Mouse (Mus musculus): ENCODE data around the gene Zfp362. TPM values are rescaled to one million over a fixed set of nuclear protein-coding genes. Genes with fewer than 3 reads are reported as not detected.

Gene Zfp362
- polyA plus RNA-seq, 1 experiment = 21.3 TPM

DNA sequence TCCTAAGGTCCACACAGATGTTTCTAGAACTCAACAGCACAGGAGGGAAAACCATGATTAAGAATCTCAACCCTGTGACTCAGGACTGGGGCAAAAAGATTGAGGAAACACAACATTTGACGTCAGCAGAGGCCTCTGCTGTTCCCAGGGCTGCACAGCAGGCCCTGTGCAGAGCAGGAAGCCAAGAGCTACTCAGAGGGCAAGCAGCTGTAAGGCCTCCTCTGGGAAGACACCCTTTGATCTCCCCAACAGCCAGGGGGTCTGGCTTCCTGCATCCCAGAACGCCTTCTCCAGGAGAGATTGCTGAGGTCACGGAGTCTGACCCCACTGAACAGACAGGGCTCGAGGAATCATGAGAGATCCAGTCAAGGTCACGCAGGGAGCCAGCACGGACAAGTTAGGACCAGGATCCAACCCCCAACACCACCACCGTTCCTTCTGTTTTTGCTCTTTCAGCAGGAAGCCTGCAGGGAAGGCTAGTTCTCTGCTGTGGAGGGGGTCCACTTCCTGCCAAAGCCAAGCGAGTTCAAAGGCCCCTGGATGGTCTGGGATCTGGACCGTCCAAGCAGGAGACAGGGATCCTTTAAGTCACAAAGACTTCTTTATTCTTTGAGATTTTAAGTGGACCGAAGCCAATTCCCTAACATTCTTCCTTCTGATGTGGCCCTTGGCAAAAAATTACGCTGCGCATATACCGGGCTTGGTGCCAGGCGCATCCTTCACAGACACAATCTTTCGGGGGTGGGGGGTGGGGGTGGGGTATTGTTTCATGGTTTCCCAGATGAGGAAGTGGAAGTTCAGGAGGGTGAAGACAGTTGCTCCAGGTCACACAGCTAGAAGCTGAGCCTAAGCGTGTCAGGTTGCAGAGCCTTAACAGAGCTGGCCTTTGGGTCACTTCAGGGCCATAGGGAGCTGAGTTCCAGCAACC is 34.2 kb upstream of the Zfp362 start:
- TF ChIP-seq CTCF (IDR thresholded peaks at IDR 0.05; ENCODE audit: low read depth, low read length) (no peak), POLR2A (IDR thresholded peaks at IDR 0.05; ENCODE audit: borderline replicate concordance, low read depth, low read length) (no peak)
- H3K4me3 ChIP-seq (ENCODE audit: insufficient read depth, low read length) = peak overlapping the region; percentile 32
- peak overlapping the region; percentile 96 for H3K27ac ChIP-seq (ENCODE audit: insufficient read depth, low read depth, low read length)
- H3K4me1 ChIP-seq (ENCODE audit: control insufficient read depth, insufficient read depth, low read length) = peaks cover 30% of the 10 kb centered on the region

DNA sequence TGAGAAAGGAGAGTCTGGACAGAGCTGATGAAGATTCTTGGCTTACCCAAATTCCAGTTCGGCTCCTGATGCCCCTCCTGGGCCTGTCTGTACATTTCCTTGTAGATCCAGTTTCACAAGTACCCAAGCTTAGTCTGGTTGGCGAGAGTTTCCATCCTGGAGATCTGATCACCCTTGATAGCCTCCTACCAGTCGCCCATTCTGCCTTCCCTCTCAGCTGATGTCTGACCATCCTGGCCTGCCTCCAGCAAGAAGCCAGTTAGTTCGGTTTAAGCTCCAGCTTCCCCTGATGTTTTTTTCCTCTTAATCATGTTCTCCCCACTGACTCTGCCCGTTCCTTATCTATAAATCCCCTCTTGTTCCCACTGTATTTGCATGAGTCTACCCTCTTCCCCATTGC is 32.4 kb upstream of the Zfp362 start:
- no peak for TF ChIP-seq POLR2A (IDR thresholded peaks at IDR 0.05; ENCODE audit: borderline replicate concordance, low read depth, low read length)
- no peak for TF ChIP-seq CTCF (IDR thresholded peaks at IDR 0.05; ENCODE audit: low read depth, low read length)
- Histone ChIP-seq H3K27ac (ENCODE audit: insufficient read depth, low read depth, low read length) (no peak overlapping the region), H3K4me3 (ENCODE audit: insufficient read depth, low read length) (no peak overlapping the region), H3K4me1 (ENCODE audit: control insufficient read depth, insufficient read depth, low read length) (peaks cover 30% of the 10 kb centered on the region)

DNA sequence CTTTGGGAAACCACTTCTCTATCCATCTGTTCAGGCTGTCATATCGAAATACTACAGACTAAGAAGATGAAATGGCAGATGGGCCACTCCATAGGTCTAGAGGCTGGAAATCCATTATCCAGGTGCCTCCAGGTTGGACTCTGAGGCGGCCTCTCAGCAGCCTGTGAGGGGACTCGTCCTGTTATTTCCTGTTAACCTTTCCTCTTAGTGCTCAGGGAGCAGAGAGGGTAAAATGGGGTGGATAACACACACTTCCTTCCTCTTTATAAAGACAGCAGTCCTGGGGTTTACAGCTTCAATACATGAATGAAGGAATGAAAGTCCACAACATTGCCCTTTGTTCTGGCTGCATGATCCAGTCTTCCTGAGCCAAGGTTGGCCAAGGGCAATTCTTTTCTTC is 18.3 kb upstream of the Zfp362 start:
- Histone ChIP-seq H3K4me3 (ENCODE audit: insufficient read depth, low read length) (no peak overlapping the region), H3K4me1 (ENCODE audit: control insufficient read depth, insufficient read depth, low read length) (peaks cover 7% of the 10 kb centered on the region), H3K27ac (ENCODE audit: insufficient read depth, low read depth, low read length) (no peak overlapping the region)
- TF ChIP-seq POLR2A (IDR thresholded peaks at IDR 0.05; ENCODE audit: borderline replicate concordance, low read depth, low read length) (no peak), CTCF (IDR thresholded peaks at IDR 0.05; ENCODE audit: low read depth, low read length) (no peak)

DNA sequence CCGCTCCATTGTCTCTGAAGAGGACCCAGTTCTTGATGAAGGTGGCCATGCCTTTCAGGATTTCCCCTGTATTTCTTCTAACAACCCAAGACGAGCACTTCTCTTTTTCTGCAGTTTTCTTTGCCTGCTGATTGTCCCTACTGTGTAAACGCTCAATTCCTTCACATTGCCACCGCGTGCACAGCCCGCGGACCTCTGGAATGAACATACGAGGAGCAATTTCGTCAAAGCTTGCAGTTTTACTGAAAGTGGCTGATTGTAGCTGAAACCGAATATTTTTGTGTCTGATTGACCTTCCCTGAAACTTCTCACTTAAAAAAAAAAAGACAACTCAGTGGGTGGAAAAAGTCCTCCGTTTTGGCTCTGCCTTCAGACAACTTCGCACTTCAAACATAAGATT is 14.7 kb upstream of the Zfp362 start:
- no peak overlapping the region for H3K4me3 ChIP-seq (ENCODE audit: insufficient read depth, low read length)
- no peak overlapping the region for H3K27ac ChIP-seq (ENCODE audit: insufficient read depth, low read depth, low read length)
- TF ChIP-seq CTCF (IDR thresholded peaks at IDR 0.05; ENCODE audit: low read depth, low read length) (no peak), POLR2A (IDR thresholded peaks at IDR 0.05; ENCODE audit: borderline replicate concordance, low read depth, low read length) (no peak)
- peaks cover 7% of the 10 kb centered on the region for H3K4me1 ChIP-seq (ENCODE audit: control insufficient read depth, insufficient read depth, low read length)

DNA sequence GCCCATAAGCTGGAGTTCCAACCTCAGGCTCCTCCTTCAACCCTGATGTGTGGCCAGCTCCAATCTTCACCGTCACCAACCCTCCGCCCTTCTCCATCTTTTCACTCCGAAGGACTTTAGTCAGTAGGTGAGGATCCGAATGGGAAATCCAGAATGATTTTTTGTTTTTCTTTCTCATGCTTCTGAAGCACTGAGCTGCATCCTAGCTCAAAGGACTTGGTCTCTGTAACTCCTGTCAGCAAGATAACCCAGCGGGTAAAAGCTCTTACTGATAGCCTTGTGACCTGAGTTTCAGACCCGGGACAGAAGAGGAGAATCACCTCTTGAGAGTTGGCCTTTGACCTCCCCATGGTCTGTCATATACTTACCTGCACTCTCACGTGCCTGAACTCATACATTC is 11.2 kb upstream of the Zfp362 start:
- H3K4me3 ChIP-seq (ENCODE audit: insufficient read depth, low read length) = no peak overlapping the region
- peaks cover 8% of the 10 kb centered on the region for H3K4me1 ChIP-seq (ENCODE audit: control insufficient read depth, insufficient read depth, low read length)
- H3K27ac ChIP-seq (ENCODE audit: insufficient read depth, low read depth, low read length) = no peak overlapping the region
- TF ChIP-seq POLR2A (IDR thresholded peaks at IDR 0.05; ENCODE audit: borderline replicate concordance, low read depth, low read length) = no peak
- no peak for TF ChIP-seq CTCF (IDR thresholded peaks at IDR 0.05; ENCODE audit: low read depth, low read length)

DNA sequence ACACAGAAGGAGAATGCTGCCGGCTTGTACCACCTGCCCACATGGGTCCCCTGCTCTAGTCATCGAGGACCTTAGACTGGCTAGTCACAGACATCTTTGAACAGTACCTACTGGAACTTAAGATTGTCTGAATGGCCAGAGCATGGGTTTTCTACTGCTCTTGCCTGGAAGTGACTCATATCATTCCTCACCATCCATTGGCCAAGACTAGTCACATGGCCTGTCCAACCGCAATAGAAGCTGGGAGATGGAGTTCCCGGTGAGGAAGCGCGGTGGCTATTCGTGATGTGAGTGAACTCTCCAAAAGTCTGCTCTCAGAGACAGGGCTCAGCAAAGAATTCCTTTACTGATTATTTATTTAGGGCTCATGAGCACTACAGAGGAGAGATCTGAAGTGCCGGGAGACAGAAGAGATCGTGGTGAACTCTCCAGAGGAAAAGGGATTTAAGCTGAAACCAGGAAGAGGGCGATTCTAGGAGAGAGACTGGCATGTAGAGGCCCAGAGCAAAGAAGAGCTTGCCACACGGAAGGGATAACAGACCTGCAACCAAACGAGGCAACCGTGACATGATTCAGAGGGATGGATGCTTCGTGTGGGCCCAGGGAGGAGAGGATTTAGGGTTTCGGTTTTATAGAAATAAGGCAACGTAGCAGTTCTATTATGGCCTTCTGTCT is 5.7 kb upstream of the Zfp362 start:
- TF ChIP-seq POLR2A (IDR thresholded peaks at IDR 0.05; ENCODE audit: borderline replicate concordance, low read depth, low read length) = no peak
- TF ChIP-seq CTCF (IDR thresholded peaks at IDR 0.05; ENCODE audit: low read depth, low read length) = no peak
- peak overlapping the region; percentile 32; the same call in 1 of the 2 replicates for H3K27ac ChIP-seq (ENCODE audit: insufficient read depth, low read depth, low read length)
- H3K4me1 ChIP-seq (ENCODE audit: control insufficient read depth, insufficient read depth, low read length) = peaks cover 23% of the 10 kb centered on the region
- peak overlapping the region; percentile 79 for H3K4me3 ChIP-seq (ENCODE audit: insufficient read depth, low read length)

DNA sequence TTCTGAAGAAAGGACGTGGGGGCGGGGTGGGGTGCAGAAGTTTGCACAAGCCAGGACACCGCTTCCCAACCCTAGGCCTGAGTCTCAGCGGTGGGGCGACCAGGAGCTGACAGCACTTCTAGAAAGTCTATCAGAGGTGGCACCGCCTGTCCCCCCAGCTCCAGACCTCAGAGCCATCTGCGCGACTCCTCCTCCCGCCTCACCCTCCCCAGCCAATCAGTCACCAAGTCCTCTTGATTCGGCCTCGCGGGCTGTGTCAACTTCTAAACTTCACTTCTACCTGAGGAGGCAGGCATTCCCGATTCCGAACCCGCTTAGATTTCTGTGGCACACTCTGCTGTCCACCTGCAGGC is 958 bp upstream of the Zfp362 start:
- TF ChIP-seq POLR2A (IDR thresholded peaks at IDR 0.05; ENCODE audit: borderline replicate concordance, low read depth, low read length) (no peak), CTCF (IDR thresholded peaks at IDR 0.05; ENCODE audit: low read depth, low read length) (no peak)
- Histone ChIP-seq H3K27ac (ENCODE audit: insufficient read depth, low read depth, low read length) (no peak overlapping the region), H3K4me3 (ENCODE audit: insufficient read depth, low read length) (peak overlapping the region; percentile 90), H3K4me1 (ENCODE audit: control insufficient read depth, insufficient read depth, low read length) (peaks cover 30% of the 10 kb centered on the region)

DNA sequence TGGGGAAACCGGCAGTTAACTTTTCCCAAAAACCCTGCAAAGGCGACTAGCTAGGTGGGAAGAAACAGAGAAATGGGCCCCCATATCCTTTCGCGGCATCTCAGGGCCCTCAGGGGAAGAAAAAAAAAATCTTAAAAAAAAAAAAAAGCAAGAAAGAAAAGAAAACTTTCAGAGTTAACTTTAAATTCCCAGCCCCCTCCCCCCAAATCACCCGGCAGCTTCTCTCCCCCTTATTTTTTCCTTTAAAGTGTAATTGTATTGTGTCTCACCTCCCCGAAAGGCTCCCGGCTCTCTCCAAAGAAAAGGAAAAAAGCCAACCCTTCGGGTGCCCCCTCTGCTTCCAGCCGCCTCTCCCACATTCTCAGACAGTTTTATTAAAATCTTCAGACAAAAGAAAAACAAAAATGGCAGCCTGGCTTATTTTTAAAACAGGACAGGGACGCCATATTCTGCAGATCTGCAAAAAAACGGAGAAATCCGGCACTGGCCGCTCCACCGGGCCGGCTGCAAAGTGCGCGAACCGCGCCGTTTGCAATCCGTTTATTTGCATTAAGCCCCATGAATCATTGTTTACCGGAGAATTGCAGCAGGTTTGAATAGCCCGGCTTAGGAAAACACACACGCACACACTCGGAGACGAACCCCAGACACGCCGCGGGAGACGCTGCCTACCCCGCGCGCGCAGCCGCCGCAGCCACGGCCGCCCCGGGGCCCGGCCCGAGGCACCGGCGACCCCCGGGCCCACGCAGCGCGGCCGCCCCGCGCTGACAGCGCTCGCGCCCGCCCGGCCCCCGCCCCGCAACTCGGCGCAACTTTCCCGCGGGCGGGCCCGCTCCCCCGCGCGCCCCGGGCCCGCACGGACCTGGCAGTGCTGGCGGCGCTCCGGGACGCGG is 449 bp downstream of the Zfp362 start:
- peaks cover 24% of the 10 kb centered on the region for H3K4me1 ChIP-seq (ENCODE audit: control insufficient read depth, insufficient read depth, low read length)
- TF ChIP-seq CTCF (IDR thresholded peaks at IDR 0.05; ENCODE audit: low read depth, low read length) (no peak), POLR2A (IDR thresholded peaks at IDR 0.05; ENCODE audit: borderline replicate concordance, low read depth, low read length) (no peak)
- H3K4me3 ChIP-seq (ENCODE audit: insufficient read depth, low read length) = peak overlapping the region; percentile 90
- peak overlapping the region; percentile 57 for H3K27ac ChIP-seq (ENCODE audit: insufficient read depth, low read depth, low read length)

DNA sequence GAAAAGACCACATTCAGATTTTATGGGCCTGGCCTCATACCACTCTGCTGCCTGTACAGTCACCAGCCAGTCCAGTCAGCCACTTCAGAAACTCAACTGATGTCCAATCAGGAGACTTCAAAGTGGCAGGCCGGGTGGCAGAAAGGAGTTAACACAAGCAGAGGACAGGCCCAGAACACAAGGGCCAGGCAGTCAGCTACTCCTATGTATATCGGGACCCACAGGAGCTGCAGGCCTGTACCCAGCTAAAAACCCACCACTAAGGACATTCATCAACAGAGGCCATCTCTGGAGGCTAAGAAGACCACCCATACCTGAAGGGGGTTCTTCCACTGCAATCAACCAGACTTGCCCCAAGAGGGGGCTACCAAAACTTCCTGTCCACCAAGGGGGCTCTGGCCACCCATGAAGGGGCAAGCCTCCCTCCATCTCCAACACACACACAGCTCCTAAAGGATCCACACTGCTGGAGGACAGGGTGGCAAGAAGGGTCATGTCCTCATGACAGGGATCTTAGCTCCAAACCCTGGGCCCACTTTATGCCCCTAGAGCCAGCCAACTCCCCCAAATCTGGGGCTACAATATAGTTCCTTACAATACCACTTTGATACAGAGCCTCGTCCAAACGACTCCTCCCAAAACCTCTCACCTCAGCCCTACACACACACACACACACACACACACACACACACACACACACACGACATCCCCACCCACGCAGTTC is 1.3 kb downstream of the Zfp362 start:
- Histone ChIP-seq H3K4me3 (ENCODE audit: insufficient read depth, low read length) (peak overlapping the region; percentile 90), H3K27ac (ENCODE audit: insufficient read depth, low read depth, low read length) (no peak overlapping the region), H3K4me1 (ENCODE audit: control insufficient read depth, insufficient read depth, low read length) (peaks cover 24% of the 10 kb centered on the region)
- TF ChIP-seq POLR2A (IDR thresholded peaks at IDR 0.05; ENCODE audit: borderline replicate concordance, low read depth, low read length) = no peak
- no peak for TF ChIP-seq CTCF (IDR thresholded peaks at IDR 0.05; ENCODE audit: low read depth, low read length)

Measured in bone marrow macrophage, adult 2 months (primary cell).